Comparison of ENCODE assay signal across 12 mouse cellular contexts in the genomic region with DNA sequence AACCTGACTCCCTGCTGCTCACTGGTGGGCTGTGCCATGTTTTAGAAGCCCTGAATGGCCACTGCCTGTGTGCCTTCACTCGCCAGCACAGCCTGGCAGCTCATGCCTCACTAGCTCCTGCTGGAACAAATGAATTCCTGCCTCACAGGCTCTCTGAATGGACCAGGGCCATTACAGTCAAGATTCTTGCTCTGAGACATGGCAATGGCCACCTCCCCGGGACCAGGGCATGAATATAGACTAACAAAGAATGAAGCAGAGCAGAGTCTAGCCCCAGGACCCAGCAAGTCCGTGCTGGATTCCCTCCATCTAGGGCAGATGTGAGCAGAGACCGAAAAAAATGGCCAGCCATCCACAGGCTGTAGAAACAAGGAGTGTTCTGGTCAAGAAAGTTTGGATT. TPM values are rescaled to one million over a fixed set of nuclear protein-coding genes. Genes with fewer than 3 reads are reported as not detected.
DNase-seq lines count a peak whose midpoint lies in the region; ATAC-seq and TF ChIP-seq lines count a peak whose summit lies in the region.
"Had no signal": no experiment of that assay in that cellular context is flagged by ENCODE, and none has a peak within 500 bp of the region (broad histone marks: within the 10 kb centered on the region; RNA-seq: fewer than 3 reads in every experiment).

No protein-coding gene starts in this region.

- peak overlapping the region; percentile 43; the same call in 1 of the 2 replicates for H3K27ac ChIP-seq in neural tube, embryonic 13.5 days (replicated peaks)
- H3K27ac ChIP-seq in hindbrain, embryonic 16.5 days (ENCODE audit: low read depth, low read length): peak overlapping the region; percentile 50; the same call in 1 of the 2 replicates
- no peak overlapping the region for H3K27ac ChIP-seq in layer of hippocampus, adult 2 months
- H3K27ac ChIP-seq: limb, embryonic 15.5 days had no signal

- 33% methylated on average over 4 of the region's 4 CpGs for WGBS in neural tube, embryonic 13.5 days
- WGBS in hindbrain, embryonic 16.5 days: 34% methylated on average over 4 of the region's 4 CpGs

- no peak overlapping the region for H3K9ac ChIP-seq in neural tube, embryonic 13.5 days
- no peak overlapping the region for H3K9ac ChIP-seq in hindbrain, embryonic 16.5 days (ENCODE audit: low read depth, low read length)
- H3K9ac ChIP-seq: limb, embryonic 15.5 days had no signal

- no peak overlapping the region for H3K4me3 ChIP-seq in neural tube, embryonic 13.5 days
- H3K4me3 ChIP-seq in hindbrain, embryonic 16.5 days (ENCODE audit: low read length): no peak overlapping the region
- H3K4me3 ChIP-seq in layer of hippocampus, adult 2 months: no peak overlapping the region
- H3K4me3 ChIP-seq: limb, embryonic 15.5 days had no signal

- H3K9me3 ChIP-seq in neural tube, embryonic 13.5 days: no peaks in the 10 kb centered on the region
- no peaks in the 10 kb centered on the region for H3K9me3 ChIP-seq in hindbrain, embryonic 16.5 days (ENCODE audit: control insufficient read depth, low read length)
- H3K9me3 ChIP-seq: limb, embryonic 15.5 days had no signal

- H3K4me1 ChIP-seq in neural tube, embryonic 13.5 days (replicated peaks): peaks cover 20% of the 10 kb centered on the region
- H3K4me1 ChIP-seq in hindbrain, embryonic 16.5 days (ENCODE audit: control insufficient read depth, insufficient read depth, low read depth, low read length): peaks cover 12% of the 10 kb centered on the region

- DNase-seq in cerebellum, postnatal 10 days: peak; percentile 61 to 71
- no peak for DNase-seq in cerebellum, postnatal 36 days
- no peak for DNase-seq in neural tube, embryonic 10.5 days (ENCODE audit: extremely low spot score, low spot score)
- no peak for DNase-seq in c-Kit-positive CD71-positive TER-119-positive erythroid progenitor cells, embryonic 14.5 days (ENCODE audit: low spot score)
- no peak for DNase-seq in adrenal gland, postnatal 10 days
- DNase-seq in layer of hippocampus, adult 2 months (ENCODE audit: low spot score in 2 of 2): no peak
- DNase-seq: right cerebral cortex, adult 18-20 months; thymus, postnatal 36 days had no signal

- peak; percentile 34; the same call in 1 of the 2 replicates for ATAC-seq in neural tube, embryonic 13.5 days (ENCODE audit: low read depth)
- ATAC-seq in hindbrain, embryonic 16.5 days: peak; percentile 84
- ATAC-seq: lung, postnatal 0 days had no signal

- H3K36me3 ChIP-seq in neural tube, embryonic 13.5 days: 0 out of 2 replicates have a peak, but pooled peaks cover 5% of the 10 kb centered on the region
- H3K36me3 ChIP-seq in hindbrain, embryonic 16.5 days (ENCODE audit: control insufficient read depth, insufficient read depth, low read length): no peaks in the 10 kb centered on the region
- H3K36me3 ChIP-seq: limb, embryonic 15.5 days had no signal

- H3K4me2 ChIP-seq in neural tube, embryonic 13.5 days: no peak overlapping the region
- H3K4me2 ChIP-seq in hindbrain, embryonic 16.5 days (ENCODE audit: low read length): no peak overlapping the region
- H3K4me2 ChIP-seq: limb, embryonic 15.5 days had no signal

- no peak for TF ChIP-seq CTCF in layer of hippocampus, adult 2 months (conservative IDR thresholded peaks at IDR 0.05)

- no peaks in the 10 kb centered on the region for H3K27me3 ChIP-seq in neural tube, embryonic 13.5 days
- H3K27me3 ChIP-seq in hindbrain, embryonic 16.5 days (replicated peaks; ENCODE audit: control insufficient read depth, insufficient read depth, low read length): no peaks in the 10 kb centered on the region
- H3K27me3 ChIP-seq: limb, embryonic 15.5 days had no signal

RNA-seq across cellular contexts. Expression of a gene that starts 51.8 kb away (rescaled TPM):
- 1.2 and 1.4 TPM in 2 replicates for polyA plus RNA-seq in neural tube, embryonic 13.5 days (2015; fragmentation: Nextera tagmentation; extraction: Ambion mirVana)
- 0.90 and 1.2 TPM in 2 replicates for polyA plus RNA-seq in hindbrain, embryonic 16.5 days (2015; fragmentation: Nextera tagmentation; extraction: Ambion mirVana)
- total RNA-seq in adrenal gland, postnatal 10 days (2021): under 1 TPM; 0.45 to 0.76 TPM
- total RNA-seq in layer of hippocampus, adult 2 months (2021): 1 to 10 TPM; 2.2 to 2.4 TPM

Comparison
In these comparisons a context has a peak if more than half of its experiments do, and no peak if none do; other contexts are left out.
1. DNase-seq: peak in cerebellum, postnatal 10 days (2 of 2); none in cerebellum, postnatal 36 days (0 of 2), neural tube, embryonic 10.5 days (single experiment), c-Kit-positive CD71-positive TER-119-positive erythroid progenitor cells, embryonic 14.5 days (single experiment), adrenal gland, postnatal 10 days (single experiment) and layer of hippocampus, adult 2 months (0 of 2).